Mouse (Mus musculus) monocyte, adult 5-6 weeks (primary cell): ENCODE data around the gene Myf5. TPM values are rescaled to one million over a fixed set of nuclear protein-coding genes. Genes with fewer than 3 reads are reported as not detected.

Experiments used
- ATAC-seq: fragments of 153-309, 156-312 bp; replicated peaks from 2 replicates; pipeline ENCODE4 v1.8.0; 2017; ENCODE audit warnings: mild to moderate bottlenecking; ENCODE audit not compliant: low TSS enrichment, insufficient number of reproducible peaks, severe bottlenecking, poor library complexity, low FRiP score
- total RNA-seq: library from RNA; stranded (forward); fragments of 200-1000, 200-491, 200-594 nt; gene quantifications from 3 replicates; pipeline ENCODE4 v1.2.3, GENCODE M21; 2017

The Myf5 gene
- total RNA-seq, 1 experiment from 2014 or later, result not detected

DNA sequence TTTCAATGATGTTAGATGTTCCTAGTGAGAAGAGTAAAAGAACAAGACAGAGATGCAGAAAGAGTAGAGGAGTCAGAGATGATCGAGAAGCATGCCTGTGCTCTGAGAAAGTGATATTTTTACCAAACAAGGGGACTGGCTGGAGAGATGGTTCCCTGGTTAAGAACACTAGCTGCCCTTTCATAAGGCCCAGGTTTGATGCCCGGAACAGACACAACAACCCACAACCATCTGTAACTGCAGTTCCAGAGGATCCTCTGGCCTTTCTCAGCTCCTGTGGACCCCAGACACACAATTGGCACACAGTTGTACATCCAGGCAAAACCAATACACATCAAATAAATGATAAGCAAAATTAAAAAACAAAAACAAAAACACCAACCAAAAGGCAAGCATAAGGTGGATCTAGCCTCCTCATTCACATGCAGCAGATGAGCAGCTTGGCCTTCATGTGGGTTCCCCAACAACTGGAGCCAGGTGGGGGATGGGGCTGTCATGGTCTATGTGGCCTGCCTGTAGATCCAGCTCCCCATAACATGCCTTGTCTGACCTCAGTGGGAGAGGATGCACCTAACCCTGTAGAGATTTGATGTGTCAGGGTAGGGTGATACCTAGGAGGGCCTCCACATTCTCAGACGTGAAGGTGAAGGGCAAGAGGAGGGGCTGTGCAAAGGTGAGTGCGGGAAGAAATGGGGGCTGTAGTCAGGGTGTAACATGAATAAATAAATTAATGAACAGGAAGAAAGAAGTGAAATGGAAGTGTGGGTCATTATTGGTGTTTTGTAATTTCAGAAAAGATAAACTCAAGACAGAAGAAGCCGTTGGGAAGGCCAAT is 36.2 kb downstream of the Myf5 start:
- no peak for ATAC-seq

DNA sequence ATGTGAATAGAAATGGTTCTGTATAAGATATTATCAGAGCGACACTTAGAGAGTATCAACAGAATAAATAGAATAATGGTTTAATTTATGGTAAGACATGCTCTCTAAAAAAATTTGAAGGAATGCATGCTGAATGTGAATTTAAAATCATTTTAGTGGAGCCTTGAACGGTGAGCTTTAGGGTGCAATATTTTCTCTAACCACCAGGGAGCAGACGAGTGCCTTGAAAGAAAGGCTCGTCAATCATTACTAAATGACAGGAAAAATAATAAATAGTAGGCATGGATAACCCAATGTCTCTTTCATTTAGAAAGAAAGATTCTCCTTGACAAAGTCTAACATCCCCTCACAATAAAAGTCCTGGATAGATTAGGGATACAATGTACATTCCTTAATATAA is 43.2 kb downstream of the Myf5 start:
- no peak for ATAC-seq

DNA sequence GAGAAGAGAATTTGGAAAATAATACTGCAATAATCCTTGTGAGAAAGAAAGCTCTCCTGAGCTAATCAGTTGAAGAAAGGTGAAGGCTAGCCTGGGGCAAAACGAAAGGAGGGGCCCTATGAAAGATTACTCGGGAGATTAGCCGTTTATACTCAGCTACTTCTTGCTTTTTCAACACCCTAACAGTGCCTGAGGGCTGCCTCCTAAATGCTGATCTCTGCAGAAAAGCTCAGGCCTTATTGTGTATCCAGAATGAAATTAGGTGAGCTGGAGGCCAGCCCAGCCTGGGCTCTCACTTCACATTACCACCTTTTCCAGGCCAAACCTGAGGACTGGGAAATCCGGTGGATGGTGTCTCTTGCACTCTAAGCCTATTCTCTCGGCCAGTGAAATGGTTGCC is 49.0 kb downstream of the Myf5 start:
- no peak for ATAC-seq

Other genes starting within 250 kb of the Myf5 start
- gene Lin7a, start 214.4 kb downstream of the Myf5 start, total RNA-seq, result not detected in 3 replicates
- not detected in 3 replicates for gene Myf6, start 8.6 kb upstream of the Myf5 start, total RNA-seq
- gene Ptprq, start 233.9 kb upstream of the Myf5 start, total RNA-seq, result 0.19 TPM in 1 of 3 replicates, not detected in the others